Mouse (Mus musculus): ENCODE measurements around the gene Cops2. TPM values are rescaled to one million over a fixed set of nuclear protein-coding genes. Genes with fewer than 3 reads are reported as not detected.

Gene Cops2
- total and polyA plus RNA-seq, 2 experiments from 2014 or later: 53.0 to 53.7 TPM

DNA sequence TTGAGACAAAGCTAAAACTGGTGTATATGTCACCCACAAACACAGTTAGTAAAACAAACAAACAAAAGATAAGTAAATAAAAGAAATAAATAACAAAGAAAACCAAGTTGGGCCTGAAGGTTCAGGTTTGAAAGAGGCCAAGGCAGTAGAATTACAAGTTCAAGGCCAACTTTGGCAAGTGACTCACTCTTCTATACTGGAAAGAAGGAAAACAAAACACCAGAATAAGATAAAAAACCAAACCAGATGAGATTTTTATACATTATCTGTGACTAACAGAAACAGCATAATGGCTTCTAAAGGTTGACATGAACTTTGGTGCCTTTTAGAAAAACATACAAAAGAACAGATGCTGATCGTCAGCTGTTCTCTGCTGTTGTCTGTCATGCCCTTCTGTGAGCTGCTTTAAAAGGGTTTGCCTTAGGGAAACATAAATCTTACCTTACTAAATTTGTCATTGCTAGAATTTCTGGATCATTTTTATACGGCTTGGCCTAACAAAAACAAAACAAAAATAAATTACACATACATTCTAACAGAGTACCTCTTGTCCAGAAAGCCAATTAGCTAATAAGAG is 20.1 kb downstream of the Cops2 start:
- Histone ChIP-seq H3K27ac (ENCODE audit: low read depth, low read length) (no peak overlapping the region), H3K4me3 (ENCODE audit: low read depth, low read length) (no peak overlapping the region), H3K4me1 (ENCODE audit: insufficient read depth, low read length) (no peaks in the 10 kb centered on the region), H3K27me3 (ENCODE audit: insufficient read depth, low read length) (no peaks in the 10 kb centered on the region), H3K9me3 (ENCODE audit: low read length) (no peaks in the 10 kb centered on the region), H3K36me3 (ENCODE audit: insufficient read depth, low read length) (peaks cover 34% of the 10 kb centered on the region), H3K4me2 (ENCODE audit: low read depth, low read length, poor library complexity, severe bottlenecking) (no peak overlapping the region), H3K9ac (replicated peaks; ENCODE audit: low read length, poor library complexity, severe bottlenecking) (no peak overlapping the region)
- DNase-seq (ENCODE audit: low spot score) (no peak), ATAC-seq (ENCODE audit: low FRiP score) (no peak)
- no peak for TF ChIP-seq CTCF (IDR thresholded peaks at IDR 0.05)
- WGBS: 78% methylated on average over 2 of the region's 2 CpGs

- Histone ChIP-seq H3K27me3 (ENCODE audit: insufficient read depth, low read length) (no peaks in the 10 kb centered on the region), H3K9me3 (ENCODE audit: low read length) (no peaks in the 10 kb centered on the region), H3K4me2 (ENCODE audit: low read depth, low read length, poor library complexity, severe bottlenecking) (no peak overlapping the region), H3K36me3 (ENCODE audit: insufficient read depth, low read length) (peaks cover 40% of the 10 kb centered on the region), H3K4me3 (ENCODE audit: low read depth, low read length) (no peak overlapping the region), H3K4me1 (ENCODE audit: insufficient read depth, low read length) (no peaks in the 10 kb centered on the region), H3K9ac (replicated peaks; ENCODE audit: low read length, poor library complexity, severe bottlenecking) (no peak overlapping the region), H3K27ac (ENCODE audit: low read depth, low read length) (no peak overlapping the region)
- WGBS: 94% methylated on average over 7 of the region's 7 CpGs
- no peak for DNase-seq (ENCODE audit: low spot score)
- no peak for TF ChIP-seq CTCF (IDR thresholded peaks at IDR 0.05)
- ATAC-seq (ENCODE audit: low FRiP score): no peak
Observed at GRCm38 (mm10) chr2:125838091-125838490, 20.8 kb downstream of the Cops2 start.

DNA sequence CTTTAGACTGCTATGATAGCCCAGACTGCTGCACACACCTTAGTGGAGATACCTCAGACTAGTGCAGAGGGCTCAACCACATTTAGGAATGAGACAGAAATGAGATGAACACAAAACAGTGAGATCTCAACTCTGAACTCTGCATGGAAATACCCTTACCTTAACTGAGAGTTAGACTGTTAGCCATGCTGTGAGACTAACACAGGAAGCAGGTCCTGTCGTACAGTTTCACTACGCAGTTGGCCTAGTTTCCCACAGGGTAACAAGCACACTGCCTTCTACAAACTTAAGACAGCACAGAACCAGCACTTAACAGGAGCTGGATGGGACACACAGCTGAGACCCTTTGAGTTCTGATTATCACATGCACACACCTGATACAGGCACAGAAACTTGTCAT is 29.0 kb downstream of the Cops2 start:
- Histone ChIP-seq H3K4me1 (ENCODE audit: insufficient read depth, low read length) (no peaks in the 10 kb centered on the region), H3K9ac (replicated peaks; ENCODE audit: low read length, poor library complexity, severe bottlenecking) (no peak overlapping the region), H3K36me3 (ENCODE audit: insufficient read depth, low read length) (peaks cover 28% of the 10 kb centered on the region), H3K27me3 (ENCODE audit: insufficient read depth, low read length) (no peaks in the 10 kb centered on the region), H3K27ac (ENCODE audit: low read depth, low read length) (no peak overlapping the region), H3K9me3 (ENCODE audit: low read length) (no peaks in the 10 kb centered on the region), H3K4me3 (ENCODE audit: low read depth, low read length) (no peak overlapping the region), H3K4me2 (ENCODE audit: low read depth, low read length, poor library complexity, severe bottlenecking) (no peak overlapping the region)
- TF ChIP-seq CTCF (IDR thresholded peaks at IDR 0.05): no peak
- WGBS: 93% methylated on average over 2 of the region's 2 CpGs
- ATAC-seq (ENCODE audit: low FRiP score) (no peak), DNase-seq (ENCODE audit: low spot score) (no peak)

DNA sequence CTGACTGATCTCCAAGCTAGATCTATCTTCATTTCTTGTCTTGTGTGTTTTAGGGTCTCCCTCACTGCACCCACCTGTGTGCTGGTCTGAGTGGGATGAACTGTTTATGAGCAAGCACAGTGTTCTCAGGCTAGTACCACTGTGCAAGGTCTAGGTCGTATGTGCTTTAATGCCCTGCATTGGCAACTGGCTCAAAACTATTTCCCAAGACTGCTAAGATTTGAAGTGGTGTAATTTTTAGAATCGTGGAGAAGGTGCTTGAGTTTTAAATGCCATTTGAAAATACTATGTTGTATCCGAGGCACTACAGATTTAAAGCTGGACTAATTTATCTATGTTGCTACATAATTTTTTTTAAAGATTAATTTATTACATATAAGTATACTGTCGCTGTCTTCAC is 31.0 kb downstream of the Cops2 start:
- WGBS: 92% methylated on average over 4 of the region's 4 CpGs
- H3K9me3 ChIP-seq (ENCODE audit: low read length): no peaks in the 10 kb centered on the region
- no peak for TF ChIP-seq CTCF (IDR thresholded peaks at IDR 0.05)
- no peak overlapping the region for H3K27ac ChIP-seq (ENCODE audit: low read depth, low read length)
- peaks cover 13% of the 10 kb centered on the region for H3K36me3 ChIP-seq (ENCODE audit: insufficient read depth, low read length)
- H3K9ac ChIP-seq (replicated peaks; ENCODE audit: low read length, poor library complexity, severe bottlenecking): no peak overlapping the region
- no peak overlapping the region for H3K4me2 ChIP-seq (ENCODE audit: low read depth, low read length, poor library complexity, severe bottlenecking)
- DNase-seq (ENCODE audit: low spot score) (no peak), ATAC-seq (ENCODE audit: low FRiP score) (no peak)
- no peak overlapping the region for H3K4me3 ChIP-seq (ENCODE audit: low read depth, low read length)
- no peaks in the 10 kb centered on the region for H3K27me3 ChIP-seq (ENCODE audit: insufficient read depth, low read length)
- H3K4me1 ChIP-seq (ENCODE audit: insufficient read depth, low read length): no peaks in the 10 kb centered on the region

GRCm38 (mm10) chr2:125826201-125826600 is 32.7 kb downstream of the Cops2 start:
- H3K9me3 ChIP-seq (ENCODE audit: low read length): no peaks in the 10 kb centered on the region
- no peak overlapping the region for H3K9ac ChIP-seq (replicated peaks; ENCODE audit: low read length, poor library complexity, severe bottlenecking)
- no peak for TF ChIP-seq CTCF (IDR thresholded peaks at IDR 0.05)
- 53% methylated on average over 4 of the region's 4 CpGs for WGBS
- H3K4me3 ChIP-seq (ENCODE audit: low read depth, low read length): no peak overlapping the region
- H3K36me3 ChIP-seq (ENCODE audit: insufficient read depth, low read length): no peaks in the 10 kb centered on the region; the same call in 1 of the 2 replicates
- H3K27ac ChIP-seq (ENCODE audit: low read depth, low read length): no peak overlapping the region
- ATAC-seq (ENCODE audit: low FRiP score) (no peak), DNase-seq (ENCODE audit: low spot score) (no peak)
- no peaks in the 10 kb centered on the region for H3K4me1 ChIP-seq (ENCODE audit: insufficient read depth, low read length)
- no peaks in the 10 kb centered on the region for H3K27me3 ChIP-seq (ENCODE audit: insufficient read depth, low read length)
- H3K4me2 ChIP-seq (ENCODE audit: low read depth, low read length, poor library complexity, severe bottlenecking): no peak overlapping the region

DNA sequence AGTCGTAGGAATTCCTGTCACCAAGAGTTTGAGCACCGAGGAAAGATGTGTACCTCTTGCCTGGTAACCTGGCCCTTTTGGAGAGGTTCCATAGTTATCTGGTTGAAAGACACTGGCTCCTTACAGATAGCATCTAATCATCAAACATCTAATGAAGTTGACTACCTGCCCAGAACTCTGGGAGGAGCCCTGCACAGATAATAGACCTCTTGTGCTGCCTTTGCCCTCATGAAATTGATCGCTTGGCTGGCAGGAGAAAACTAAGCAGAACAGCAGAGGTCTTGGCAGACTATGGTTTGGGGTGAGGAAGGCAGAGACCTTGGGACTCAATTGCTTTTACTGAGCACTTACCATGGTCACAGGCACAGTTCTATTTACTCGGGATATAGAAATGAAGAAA is 38.5 kb downstream of the Cops2 start:
- ATAC-seq (ENCODE audit: low FRiP score) (no peak), DNase-seq (ENCODE audit: low spot score) (no peak)
- no peak overlapping the region for H3K4me2 ChIP-seq (ENCODE audit: low read depth, low read length, poor library complexity, severe bottlenecking)
- H3K9ac ChIP-seq (replicated peaks; ENCODE audit: low read length, poor library complexity, severe bottlenecking): no peak overlapping the region
- TF ChIP-seq CTCF (IDR thresholded peaks at IDR 0.05): no peak
- WGBS: 92% methylated on average over 4 of the region's 4 CpGs
- H3K4me3 ChIP-seq (ENCODE audit: low read depth, low read length): no peak overlapping the region
- no peaks in the 10 kb centered on the region for H3K36me3 ChIP-seq (ENCODE audit: insufficient read depth, low read length)
- no peak overlapping the region for H3K27ac ChIP-seq (ENCODE audit: low read depth, low read length)
- no peaks in the 10 kb centered on the region for H3K4me1 ChIP-seq (ENCODE audit: insufficient read depth, low read length)
- H3K9me3 ChIP-seq (ENCODE audit: low read length): no peaks in the 10 kb centered on the region
- no peaks in the 10 kb centered on the region for H3K27me3 ChIP-seq (ENCODE audit: insufficient read depth, low read length)

Measured in midbrain, postnatal 0 days (tissue).